Mouse (Mus musculus) MEL (cell line): Measurements from ENCODE around the gene Gak.

Experiments used
- CTCF ChIP-seq, 3 experiments: IDR thresholded peaks in 2 of 3; conservative IDR thresholded peaks in 1 of 3; 2 replicates each; pipeline ENCODE4 v1.5.1; 2011 to 2012; ENCODE audit warnings: low read length in 3 of 3, low read depth in 2 of 3, mild to moderate bottlenecking in 2 of 3, improper control_type of control experiment in 1 of 3, inconsistent platforms in 1 of 3, mixed read lengths in 1 of 3, moderate library complexity in 1 of 3; ENCODE audit not compliant: control insufficient read depth in 1 of 3, insufficient read depth in 1 of 3, poor library complexity in 1 of 3, severe bottlenecking in 1 of 3
- ZNF384 ChIP-seq: IDR thresholded peaks from 2 replicates; pipeline ENCODE4 v1.6.1; 2012; ENCODE audit warnings: low read depth, mild to moderate bottlenecking, inconsistent platforms, low read length, improper control_type of control experiment

DNA sequence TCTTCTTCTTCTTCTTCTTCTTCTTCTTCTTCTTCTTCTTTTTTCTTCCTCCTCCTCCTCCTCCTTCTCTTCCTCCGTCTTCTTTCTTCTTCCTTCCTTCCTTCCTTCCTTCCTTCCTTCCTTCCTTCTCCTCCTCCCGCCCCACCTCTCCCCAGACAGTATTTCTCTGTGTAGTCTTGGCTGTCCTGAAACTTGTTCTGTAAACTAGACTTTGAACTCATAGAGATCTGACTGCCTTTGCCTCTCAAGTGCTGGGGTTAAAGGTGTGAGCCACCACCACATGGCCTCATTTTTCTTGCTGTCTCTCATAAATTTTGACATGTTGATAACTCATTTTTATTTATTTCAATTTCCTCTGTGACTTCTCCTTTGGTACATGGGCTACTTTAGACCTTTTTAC lies 67.1 kb downstream of the Gak start:
- TF ChIP-seq ZNF384 (no peak), CTCF (IDR thresholded peaks at IDR 0.05 in 2 of 3, conservative IDR thresholded peaks at IDR 0.05 in 1 of 3; ENCODE audit: control insufficient read depth in 1 of 3, insufficient read depth in 1 of 3, low read depth in 2 of 3, low read length in 3 of 3, poor library complexity in 1 of 3, severe bottlenecking in 1 of 3) (no peak)
